Mouse (Mus musculus): ENCODE data around the gene Stox2. TPM values are rescaled to one million over a fixed set of nuclear protein-coding genes. Genes with fewer than 3 reads are reported as not detected.

Gene Stox2
- total and polyA plus RNA-seq, 3 experiments, result under 0.01 TPM; not detected in 2

- no peak for DNase-seq (ENCODE audit: low read depth, low spot score)
- TF ChIP-seq ZC3H11A (IDR thresholded peaks at IDR 0.05; ENCODE audit: low read depth, low read length) (no peak), MYB (IDR thresholded peaks at IDR 0.05; ENCODE audit: low read depth, low read length) (no peak), POLR2A (IDR thresholded peaks at IDR 0.05; ENCODE audit: control insufficient read depth in 1 of 2, insufficient read depth in 1 of 2, low read depth in 1 of 2, low read length in 2 of 2, poor library complexity in 1 of 2) (no peak)
- Histone ChIP-seq H3K27ac (ENCODE audit: control insufficient read depth, low read depth, low read length) (no peak overlapping the region), H3K36me3 (ENCODE audit: control insufficient read depth in 1 of 2, insufficient read depth in 2 of 2, low read length in 2 of 2) (no peaks in the 10 kb centered on the region), H3K4me3 (ENCODE audit: control insufficient read depth in 1 of 2, insufficient read depth in 1 of 2, low read depth in 2 of 2, low read length in 2 of 2) (no peak overlapping the region), H3K27me3 (ENCODE audit: control insufficient read depth in 1 of 2, insufficient read depth in 2 of 2, low read length in 2 of 2) (no peaks in the 10 kb centered on the region), H3K79me2 (ENCODE audit: control insufficient read depth, insufficient read depth, low read length, poor library complexity) (no peaks in the 10 kb centered on the region), H3K4me1 (ENCODE audit: control insufficient read depth in 1 of 2, insufficient read depth in 2 of 2, low read length in 2 of 2) (no peaks in the 10 kb centered on the region), H3K9me3 (replicated peaks; ENCODE audit: insufficient read depth, low read length) (no peaks in the 10 kb centered on the region), H3K9ac (ENCODE audit: control insufficient read depth, low read depth, low read length, poor library complexity, severe bottlenecking) (no peak overlapping the region)
Measured at GRCm38 (mm10) chr8:47371081-47371480, 75.1 kb downstream of the Stox2 start.

- H3K9ac ChIP-seq (ENCODE audit: control insufficient read depth, low read depth, low read length, poor library complexity, severe bottlenecking), result no peak overlapping the region
- no peaks in the 10 kb centered on the region for H3K9me3 ChIP-seq (replicated peaks; ENCODE audit: insufficient read depth, low read length)
- peak; percentile 65 for DNase-seq (ENCODE audit: low read depth, low spot score)
- no peak overlapping the region for H3K4me3 ChIP-seq (ENCODE audit: control insufficient read depth in 1 of 2, insufficient read depth in 1 of 2, low read depth in 2 of 2, low read length in 2 of 2)
- H3K79me2 ChIP-seq (ENCODE audit: control insufficient read depth, insufficient read depth, low read length, poor library complexity), result no peaks in the 10 kb centered on the region
- TF ChIP-seq KAT2A (conservative IDR thresholded peaks at IDR 0.05; ENCODE audit: low read depth, low read length) (no peak), MAZ (IDR thresholded peaks at IDR 0.05; ENCODE audit: low read depth, low read length) (no peak), USF2 (IDR thresholded peaks at IDR 0.05; ENCODE audit: borderline replicate concordance in 1 of 2, insufficient read depth in 1 of 2, low read depth in 1 of 2, low read length in 2 of 2) (no peak), RCOR1 (IDR thresholded peaks at IDR 0.05; ENCODE audit: low read depth, low read length) (no peak), POLR2AphosphoS5 (IDR thresholded peaks at IDR 0.05; ENCODE audit: borderline replicate concordance, low read depth, low read length) (no peak), MXI1 (IDR thresholded peaks at IDR 0.05; ENCODE audit: low read depth, low read length) (no peak), CTCF (IDR thresholded peaks at IDR 0.05 in 2 of 3, conservative IDR thresholded peaks at IDR 0.05 in 1 of 3; ENCODE audit: control insufficient read depth in 1 of 3, insufficient read depth in 1 of 3, low read depth in 2 of 3, low read length in 3 of 3, poor library complexity in 1 of 3, severe bottlenecking in 1 of 3) (peak; percentile 65 to 84 (median 81)), ZMIZ1 (IDR thresholded peaks at IDR 0.05; ENCODE audit: low read depth, low read length) (no peak), TAL1 (IDR thresholded peaks at IDR 0.05; ENCODE audit: low read length) (no peak), SMC3 (IDR thresholded peaks at IDR 0.05; ENCODE audit: low read depth, low read length) (peak; percentile 68), ZC3H11A (IDR thresholded peaks at IDR 0.05; ENCODE audit: low read depth, low read length) (peak; percentile 35; the same call in 1 of the 2 replicates), RAD21 (IDR thresholded peaks at IDR 0.05; ENCODE audit: low read depth, low read length) (peak; percentile 61)
- no peaks in the 10 kb centered on the region for H3K4me1 ChIP-seq (ENCODE audit: control insufficient read depth in 1 of 2, insufficient read depth in 2 of 2, low read length in 2 of 2)
- no peak overlapping the region for H3K27ac ChIP-seq (ENCODE audit: control insufficient read depth, low read depth, low read length)
- no peaks in the 10 kb centered on the region for H3K27me3 ChIP-seq (ENCODE audit: control insufficient read depth in 1 of 2, insufficient read depth in 2 of 2, low read length in 2 of 2)
- H3K36me3 ChIP-seq (ENCODE audit: control insufficient read depth in 1 of 2, insufficient read depth in 2 of 2, low read length in 2 of 2), result no peaks in the 10 kb centered on the region
Measured at GRCm38 (mm10) chr8:47370421-47371080, 75.6 kb downstream of the Stox2 start.

GRCm38 (mm10) chr8:47369949-47370348 lies 76.2 kb downstream of the Stox2 start:
- DNase-seq (ENCODE audit: low read depth, low spot score), result no peak
- no peak for TF ChIP-seq BHLHE40 (IDR thresholded peaks at IDR 0.05; ENCODE audit: borderline replicate concordance, low read depth, low read length)
- no peak for TF ChIP-seq RCOR1 (IDR thresholded peaks at IDR 0.05; ENCODE audit: low read depth, low read length)
- TF ChIP-seq MAFK (IDR thresholded peaks at IDR 0.05; ENCODE audit: borderline replicate concordance, low read depth, low read length), result no peak
- TF ChIP-seq SIN3A (IDR thresholded peaks at IDR 0.05; ENCODE audit: low read length), result no peak
- TF ChIP-seq USF2 (IDR thresholded peaks at IDR 0.05; ENCODE audit: borderline replicate concordance in 1 of 2, insufficient read depth in 1 of 2, low read depth in 1 of 2, low read length in 2 of 2), result no peak
- TF ChIP-seq ZC3H11A (IDR thresholded peaks at IDR 0.05; ENCODE audit: low read depth, low read length), result no peak
- TF ChIP-seq MAX (IDR thresholded peaks at IDR 0.05; ENCODE audit: low read length), result no peak
- TF ChIP-seq GABPA (IDR thresholded peaks at IDR 0.05; ENCODE audit: low read depth, low read length), result no peak

More at GRCm38 (mm10) chr8:47369949-47370348, 76.2 kb downstream of the Stox2 start:
- Histone ChIP-seq H3K27me3 (ENCODE audit: control insufficient read depth in 1 of 2, insufficient read depth in 2 of 2, low read length in 2 of 2) (no peaks in the 10 kb centered on the region), H3K36me3 (ENCODE audit: control insufficient read depth in 1 of 2, insufficient read depth in 2 of 2, low read length in 2 of 2) (no peaks in the 10 kb centered on the region), H3K79me2 (ENCODE audit: control insufficient read depth, insufficient read depth, low read length, poor library complexity) (no peaks in the 10 kb centered on the region), H3K4me3 (ENCODE audit: control insufficient read depth in 1 of 2, insufficient read depth in 1 of 2, low read depth in 2 of 2, low read length in 2 of 2) (no peak overlapping the region), H3K27ac (ENCODE audit: control insufficient read depth, low read depth, low read length) (no peak overlapping the region), H3K4me1 (ENCODE audit: control insufficient read depth in 1 of 2, insufficient read depth in 2 of 2, low read length in 2 of 2) (no peaks in the 10 kb centered on the region), H3K9ac (ENCODE audit: control insufficient read depth, low read depth, low read length, poor library complexity, severe bottlenecking) (no peak overlapping the region), H3K9me3 (replicated peaks; ENCODE audit: insufficient read depth, low read length) (no peaks in the 10 kb centered on the region)

Data from MEL (cell line).